Mouse (Mus musculus) embryonic facial prominence, embryonic 13.5 days (tissue): ENCODE measurements around the gene Reep6. TPM values are rescaled to one million over a fixed set of nuclear protein-coding genes. Genes with fewer than 3 reads are reported as not detected.

Experiments
- ATAC-seq: fragments of 200-750 bp; cut with Nextera tagmentation; 2 replicates; pipeline ENCODE4 v1.8.0; 2017; ENCODE audit warnings: low read depth; ENCODE audit not compliant: insufficient number of reproducible peaks, insufficient read depth, low FRiP score, low TSS enrichment
- H3K27ac ChIP-seq: fragments of 300-500 bp; sonication (generic); 2 replicates; pipeline ENCODE4 v1.5.1; 2015; ENCODE audit warnings: moderate library complexity, mild to moderate bottlenecking, inconsistent platforms
- H3K27me3 ChIP-seq: fragments of 300-500 bp; sonication (generic); 2 replicates; pipeline ENCODE4 v1.6.1; 2015; ENCODE audit warnings: mild to moderate bottlenecking, inconsistent platforms
- H3K36me3 ChIP-seq: fragments of 300-500 bp; sonication (generic); 2 replicates; pipeline ENCODE4 v1.6.1; 2015; ENCODE audit warnings: mild to moderate bottlenecking, inconsistent platforms
- H3K4me1 ChIP-seq: fragments of 300-500 bp; sonication (generic); 2 replicates; pipeline ENCODE4 v1.6.1; 2015; ENCODE audit warnings: inconsistent platforms
- H3K4me2 ChIP-seq: fragments of 300-500 bp; sonication (generic); 2 replicates; pipeline ENCODE4 v1.6.1; 2015; ENCODE audit warnings: moderate library complexity, mild to moderate bottlenecking, inconsistent platforms
- H3K4me3 ChIP-seq: fragments of 300-500 bp; sonication (generic); 2 replicates; pipeline ENCODE4 v1.5.1; 2015; ENCODE audit warnings: mild to moderate bottlenecking, inconsistent platforms
- H3K9ac ChIP-seq: fragments of 300-500 bp; sonication (generic); 2 replicates; pipeline ENCODE4 v1.6.1; 2015; ENCODE audit warnings: mild to moderate bottlenecking, inconsistent platforms
- H3K9me3 ChIP-seq: fragments of 300-500 bp; sonication (generic); 2 replicates; pipeline ENCODE4 v1.6.1; 2016; ENCODE audit warnings: inconsistent platforms
- WGBS: fragments of 180-500 bp; shearing (Covaris S2); methylation state at CpG from one replicate; pipeline ENCODE4 v1.1.7; 2015; ENCODE audit warnings: mixed read lengths; 5-methylcytosine and 5-hydroxymethylcytosine counted together
- polyA plus RNA-seq: library from polyadenylated mRNA; unstranded; fragments of >200 nt; fragmentation: Nextera tagmentation; extraction: Ambion mirVana; gene quantifications from 2 replicates; pipeline ENCODE4 v1.2.1, GENCODE M21; 2015

Gene Reep6
- polyA plus RNA-seq, 1 experiment from 2014 or later, result 6.3 TPM

GRCm38 (mm10) chr10:80357994-80358639, 28.4 kb downstream of the Reep6 start:
- no peaks in the 10 kb centered on the region for H3K9me3 ChIP-seq
- peaks cover 87% of the 10 kb centered on the region for H3K27me3 ChIP-seq
- 0 out of 2 replicates have a peak overlapping the region, but pooled peaks have one; percentile 17 for H3K9ac ChIP-seq
- peak overlapping the region; percentile 29 for H3K4me3 ChIP-seq
- no peak overlapping the region for H3K27ac ChIP-seq
- peak overlapping the region; percentile 54 for H3K4me2 ChIP-seq
- peaks cover 30% of the 10 kb centered on the region for H3K4me1 ChIP-seq
- WGBS, result 9% methylated on average over 31 of the region's 31 CpGs
- no peak for ATAC-seq
- H3K36me3 ChIP-seq, result no peaks in the 10 kb centered on the region

GRCm38 (mm10) chr10:80363734-80364133, 34.0 kb downstream of the Reep6 start:
- Histone ChIP-seq H3K27ac (no peak overlapping the region), H3K4me2 (no peak overlapping the region), H3K9ac (0 out of 2 replicates have a peak overlapping the region, but pooled peaks have one; percentile 2), H3K4me3 (no peak overlapping the region), H3K27me3 (peaks cover 54% of the 10 kb centered on the region), H3K4me1 (no peaks in the 10 kb centered on the region), H3K9me3 (peaks cover 4% of the 10 kb centered on the region; the same call in 1 of the 2 replicates), H3K36me3 (no peaks in the 10 kb centered on the region)
- no peak for ATAC-seq
- WGBS, result 34% methylated on average over 6 of the region's 6 CpGs

- Histone ChIP-seq H3K36me3 (no peaks in the 10 kb centered on the region), H3K4me2 (no peak overlapping the region), H3K9me3 (peaks cover 4% of the 10 kb centered on the region; the same call in 1 of the 2 replicates), H3K4me3 (no peak overlapping the region), H3K4me1 (no peaks in the 10 kb centered on the region), H3K9ac (no peak overlapping the region), H3K27ac (no peak overlapping the region), H3K27me3 (peaks cover 34% of the 10 kb centered on the region)
- WGBS, result 55% methylated on average over 6 of the region's 6 CpGs
- ATAC-seq, result no peak
Measured at GRCm38 (mm10) chr10:80365736-80366135, 36.0 kb downstream of the Reep6 start.

- no peak overlapping the region for H3K4me2 ChIP-seq
- peaks cover 4% of the 10 kb centered on the region; the same call in 1 of the 2 replicates for H3K9me3 ChIP-seq
- ATAC-seq, result no peak
- H3K27me3 ChIP-seq, result peaks cover 24% of the 10 kb centered on the region
- H3K36me3 ChIP-seq, result no peaks in the 10 kb centered on the region
- no peak overlapping the region for H3K9ac ChIP-seq
- no peak overlapping the region for H3K4me3 ChIP-seq
- WGBS, result 65% methylated on average over 5 of the region's 5 CpGs
- H3K27ac ChIP-seq, result no peak overlapping the region
- peaks cover 12% of the 10 kb centered on the region for H3K4me1 ChIP-seq
Measured at GRCm38 (mm10) chr10:80367954-80368353, 38.2 kb downstream of the Reep6 start.

GRCm38 (mm10) chr10:80368392-80368791, 38.6 kb downstream of the Reep6 start:
- Histone ChIP-seq H3K27ac (no peak overlapping the region), H3K9me3 (peaks cover 4% of the 10 kb centered on the region; the same call in 1 of the 2 replicates), H3K27me3 (peaks cover 23% of the 10 kb centered on the region), H3K36me3 (no peaks in the 10 kb centered on the region), H3K4me2 (no peak overlapping the region), H3K4me3 (no peak overlapping the region), H3K4me1 (peaks cover 12% of the 10 kb centered on the region), H3K9ac (no peak overlapping the region)
- no peak for ATAC-seq
- WGBS, result 85% methylated on average over 6 of the region's 6 CpGs

GRCm38 (mm10) chr10:80369995-80370747, 40.4 kb downstream of the Reep6 start:
- Histone ChIP-seq H3K4me2 (no peak overlapping the region), H3K9me3 (peaks cover 4% of the 10 kb centered on the region; the same call in 1 of the 2 replicates), H3K4me1 (peaks cover 12% of the 10 kb centered on the region), H3K27me3 (peaks cover 7% of the 10 kb centered on the region; the same call in 1 of the 2 replicates), H3K36me3 (no peaks in the 10 kb centered on the region), H3K4me3 (no peak overlapping the region), H3K9ac (no peak overlapping the region), H3K27ac (no peak overlapping the region)
- WGBS, result 81% methylated on average over 21 of the region's 21 CpGs
- no peak for ATAC-seq

- Histone ChIP-seq H3K27ac (peak overlapping the region; percentile 79), H3K4me2 (peak overlapping the region; percentile 34), H3K36me3 (no peaks in the 10 kb centered on the region), H3K27me3 (no peaks in the 10 kb centered on the region; the same call in 1 of the 2 replicates), H3K9ac (peak overlapping the region; percentile 49; the same call in 1 of the 2 replicates), H3K4me3 (peak overlapping the region; percentile 32), H3K9me3 (peaks cover 4% of the 10 kb centered on the region; the same call in 1 of the 2 replicates), H3K4me1 (peaks cover 12% of the 10 kb centered on the region)
- 4% methylated on average over 12 of the region's 12 CpGs for WGBS
- peak; percentile 81 for ATAC-seq
Measured at GRCm38 (mm10) chr10:80371411-80371966, 41.7 kb downstream of the Reep6 start.

GRCm38 (mm10) chr10:80371983-80372382, 42.2 kb downstream of the Reep6 start:
- peak overlapping the region; percentile 32; the same call in 1 of the 2 replicates for H3K4me3 ChIP-seq
- peak overlapping the region; percentile 49; the same call in 1 of the 2 replicates for H3K9ac ChIP-seq
- peaks cover 4% of the 10 kb centered on the region; the same call in 1 of the 2 replicates for H3K9me3 ChIP-seq
- H3K4me2 ChIP-seq, result peak overlapping the region; percentile 34
- no peaks in the 10 kb centered on the region for H3K36me3 ChIP-seq
- peaks cover 12% of the 10 kb centered on the region for H3K4me1 ChIP-seq
- peak overlapping the region; percentile 79 for H3K27ac ChIP-seq
- no peaks in the 10 kb centered on the region; the same call in 1 of the 2 replicates for H3K27me3 ChIP-seq
- ATAC-seq, result no peak
- WGBS, result 52% methylated on average over 9 of the region's 9 CpGs

GRCm38 (mm10) chr10:80372706-80373105, 43.0 kb downstream of the Reep6 start:
- 76% methylated on average over 6 of the region's 6 CpGs for WGBS
- H3K4me2 ChIP-seq, result no peak overlapping the region
- peaks cover 4% of the 10 kb centered on the region; the same call in 1 of the 2 replicates for H3K9me3 ChIP-seq
- no peak overlapping the region for H3K4me3 ChIP-seq
- H3K27me3 ChIP-seq, result no peaks in the 10 kb centered on the region; the same call in 1 of the 2 replicates
- no peak overlapping the region for H3K9ac ChIP-seq
- H3K27ac ChIP-seq, result no peak overlapping the region
- H3K36me3 ChIP-seq, result no peaks in the 10 kb centered on the region
- peaks cover 12% of the 10 kb centered on the region for H3K4me1 ChIP-seq
- no peak for ATAC-seq

GRCm38 (mm10) chr10:80374063-80374462, 44.3 kb downstream of the Reep6 start:
- no peak for ATAC-seq
- no peak overlapping the region for H3K27ac ChIP-seq
- H3K27me3 ChIP-seq, result no peaks in the 10 kb centered on the region
- H3K4me3 ChIP-seq, result no peak overlapping the region
- H3K4me1 ChIP-seq, result peaks cover 12% of the 10 kb centered on the region
- H3K36me3 ChIP-seq, result no peaks in the 10 kb centered on the region
- 23% methylated on average over 6 of the region's 6 CpGs for WGBS
- H3K9me3 ChIP-seq, result no peaks in the 10 kb centered on the region
- H3K9ac ChIP-seq, result no peak overlapping the region
- no peak overlapping the region for H3K4me2 ChIP-seq

GRCm38 (mm10) chr10:80376160-80376559, 46.4 kb downstream of the Reep6 start:
- Histone ChIP-seq H3K4me1 (peaks cover 12% of the 10 kb centered on the region), H3K27me3 (no peaks in the 10 kb centered on the region), H3K4me2 (no peak overlapping the region), H3K36me3 (peaks cover 17% of the 10 kb centered on the region), H3K9me3 (no peaks in the 10 kb centered on the region), H3K4me3 (no peak overlapping the region), H3K27ac (no peak overlapping the region), H3K9ac (no peak overlapping the region)
- WGBS, result 2% methylated on average over 7 of the region's 7 CpGs
- no peak for ATAC-seq
